Mouse (Mus musculus) urinary bladder, adult 18-20 months (tissue): ENCODE data around the gene Btrc.
"Not testable (repeated sequence)": the region's sequence is repeated elsewhere in the genome, so short reads cannot be mapped to it uniquely, and the experiment has no call there.

Experiments used
- DNase-seq, 2 experiments: peaks; one replicate each; pipeline ENCODE4 v3.0.0; 2022; ENCODE audit warnings: low spot score in 2 of 2, mixed read lengths in 2 of 2

Gene Btrc

GRCm38 (mm10) chr19:45530200-45530995 lies 166.9 kb downstream of the Btrc start:
- DNase-seq: no peak

GRCm38 (mm10) chr19:45531554-45531953 lies 168.0 kb downstream of the Btrc start:
- DNase-seq: no peak

- DNase-seq: no peak
Observed at GRCm38 (mm10) chr19:45533617-45534016, 170.1 kb downstream of the Btrc start.

- DNase-seq: no peak
Observed at GRCm38 (mm10) chr19:45535214-45535735, 171.7 kb downstream of the Btrc start.

GRCm38 (mm10) chr19:45535929-45536328 lies 172.4 kb downstream of the Btrc start:
- DNase-seq: no peak

- DNase-seq: peak in 1 of 2 experiments; percentile 58
Observed at GRCm38 (mm10) chr19:45537505-45537904, 174.0 kb downstream of the Btrc start.

GRCm38 (mm10) chr19:45540657-45541408 lies 177.3 kb downstream of the Btrc start:
- no peak for DNase-seq

- DNase-seq: peak in 1 of 2 experiments; percentile 37
Observed at GRCm38 (mm10) chr19:45541409-45542041, 178.0 kb downstream of the Btrc start.

GRCm38 (mm10) chr19:45542061-45542460 lies 178.5 kb downstream of the Btrc start:
- no peak for DNase-seq

- no peak for DNase-seq
Observed at GRCm38 (mm10) chr19:45544152-45544924, 180.8 kb downstream of the Btrc start.

- DNase-seq: peak; percentile 66 to 80
Observed at GRCm38 (mm10) chr19:45544925-45545321, 181.4 kb downstream of the Btrc start.

GRCm38 (mm10) chr19:45548196-45548595 lies 184.7 kb downstream of the Btrc start:
- not testable (repeated sequence) for DNase-seq

- no peak for DNase-seq
Observed at GRCm38 (mm10) chr19:45549128-45549915, 185.8 kb downstream of the Btrc start.

- no peak for DNase-seq
Observed at GRCm38 (mm10) chr19:45549948-45550347, 186.4 kb downstream of the Btrc start.

- no peak for DNase-seq
Observed at GRCm38 (mm10) chr19:45552187-45552586, 188.7 kb downstream of the Btrc start.

GRCm38 (mm10) chr19:45554136-45554535 lies 190.6 kb downstream of the Btrc start:
- DNase-seq: no peak

GRCm38 (mm10) chr19:45560153-45560890 lies 196.8 kb downstream of the Btrc start, which contains the start of the genes Poll and Gm17018:
Gene Poll, minus strand, starts transcription at chr19:45560531.
Gene Gm17018, plus strand, starts transcription at chr19:45560615.
- peak; percentile 81 to 83 for DNase-seq

GRCm38 (mm10) chr19:45565925-45566715 lies 202.6 kb downstream of the Btrc start:
- no peak for DNase-seq

GRCm38 (mm10) chr19:45567367-45567766 lies 203.8 kb downstream of the Btrc start:
- DNase-seq: no peak
